Mouse (Mus musculus): ENCODE data around the gene Dach1.

The Dach1 gene

DNA sequence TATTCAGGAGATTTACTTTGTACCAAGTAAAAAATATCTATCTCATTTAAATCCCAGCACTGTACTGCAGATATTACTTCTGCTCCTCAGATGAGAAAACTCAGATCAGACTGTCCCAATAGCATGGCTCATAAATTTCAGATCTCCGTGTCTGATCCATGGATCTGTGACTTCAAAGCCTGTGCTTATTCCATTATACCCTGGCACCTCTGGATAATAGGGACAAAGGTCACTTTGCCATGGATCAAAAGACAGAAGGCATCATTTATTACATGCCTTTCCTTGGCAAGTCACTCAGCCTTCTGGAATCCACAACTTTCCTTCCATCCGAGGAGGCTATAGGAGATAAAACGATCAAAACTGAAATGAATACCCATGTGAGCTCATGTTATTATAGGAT, 132.4 kb downstream of the Dach1 start:
- DNase-seq (ENCODE audit: low read depth, low spot score) = no peak

DNA sequence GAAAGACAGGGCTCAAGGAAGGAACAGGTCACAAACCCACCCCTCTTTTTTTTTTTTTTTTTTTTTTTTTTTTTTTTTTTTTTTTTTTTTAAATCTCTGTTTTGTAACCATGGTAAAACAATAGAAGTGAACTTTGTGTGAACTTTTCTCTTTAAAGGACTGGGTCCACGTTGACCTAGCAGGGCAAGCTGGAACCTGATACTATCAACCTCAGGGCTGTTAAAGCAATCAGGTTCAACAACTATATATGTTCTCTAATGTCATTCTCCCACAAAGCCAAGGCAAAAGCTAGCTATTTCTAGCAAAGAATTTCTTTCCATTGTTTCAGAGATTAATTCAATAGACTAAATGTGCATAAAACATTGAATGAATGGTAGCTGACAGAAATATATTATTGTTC, 134.3 kb downstream of the Dach1 start:
- DNase-seq (ENCODE audit: low read depth, low spot score) = no peak

DNA sequence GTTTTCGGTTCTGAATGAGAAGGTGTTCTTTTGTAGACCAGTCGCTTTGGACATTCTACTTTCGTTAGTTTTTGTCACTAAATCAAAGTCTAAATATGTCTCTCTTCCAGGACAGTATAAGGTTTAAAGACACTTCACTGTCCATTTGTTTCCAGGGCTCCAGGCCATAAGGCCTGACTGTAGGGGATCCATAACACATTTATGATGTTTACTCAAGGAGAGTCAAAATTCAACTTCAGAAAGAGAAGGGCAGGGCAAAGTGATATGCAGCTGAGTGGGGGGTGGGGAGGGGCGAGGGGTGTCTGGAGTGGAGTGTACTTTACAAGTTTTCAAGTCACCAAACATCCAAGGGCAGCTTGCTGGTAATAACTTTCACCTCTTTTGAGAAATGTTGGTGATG, 146.0 kb downstream of the Dach1 start:
- no peak for DNase-seq (ENCODE audit: low read depth, low spot score)

DNA sequence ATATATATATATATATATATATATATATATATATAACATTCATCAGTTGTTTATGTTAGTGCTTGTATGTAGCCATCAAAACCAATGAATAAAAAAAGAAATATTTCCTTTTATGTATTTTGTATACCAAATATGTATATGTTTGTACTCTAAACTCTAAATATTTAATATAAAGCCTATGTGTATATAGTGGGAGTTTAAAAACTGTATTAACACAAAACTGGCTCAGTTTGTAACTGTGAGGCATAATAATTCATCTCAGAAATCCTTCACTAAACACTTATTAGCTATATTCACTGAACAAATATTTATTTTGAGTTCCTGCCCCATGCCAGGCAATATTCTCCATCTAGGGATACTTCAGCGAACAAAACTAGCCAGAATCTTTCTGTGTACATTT, 155.5 kb downstream of the Dach1 start:
- DNase-seq (ENCODE audit: low read depth, low spot score) = no peak

DNA sequence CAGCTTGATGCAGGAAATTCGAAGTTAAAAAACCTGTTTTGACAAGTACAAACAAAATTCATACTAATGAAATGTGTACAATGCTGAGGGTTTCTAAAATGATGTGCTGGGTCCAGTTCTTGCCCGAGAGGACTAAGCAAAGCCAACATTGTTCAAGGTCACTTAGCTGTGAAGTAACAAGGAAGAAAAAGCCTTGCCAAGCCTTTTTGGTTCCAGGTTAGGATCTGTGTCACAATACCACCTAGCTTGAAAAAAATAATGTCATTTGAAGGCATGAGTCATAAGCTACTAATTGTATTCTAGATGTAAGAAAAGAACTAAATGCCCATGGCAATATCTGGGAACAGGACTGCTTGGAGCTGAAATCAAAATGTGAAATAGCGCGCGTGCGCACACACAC, 161.1 kb downstream of the Dach1 start:
- DNase-seq (ENCODE audit: low read depth, low spot score) = no peak

DNA sequence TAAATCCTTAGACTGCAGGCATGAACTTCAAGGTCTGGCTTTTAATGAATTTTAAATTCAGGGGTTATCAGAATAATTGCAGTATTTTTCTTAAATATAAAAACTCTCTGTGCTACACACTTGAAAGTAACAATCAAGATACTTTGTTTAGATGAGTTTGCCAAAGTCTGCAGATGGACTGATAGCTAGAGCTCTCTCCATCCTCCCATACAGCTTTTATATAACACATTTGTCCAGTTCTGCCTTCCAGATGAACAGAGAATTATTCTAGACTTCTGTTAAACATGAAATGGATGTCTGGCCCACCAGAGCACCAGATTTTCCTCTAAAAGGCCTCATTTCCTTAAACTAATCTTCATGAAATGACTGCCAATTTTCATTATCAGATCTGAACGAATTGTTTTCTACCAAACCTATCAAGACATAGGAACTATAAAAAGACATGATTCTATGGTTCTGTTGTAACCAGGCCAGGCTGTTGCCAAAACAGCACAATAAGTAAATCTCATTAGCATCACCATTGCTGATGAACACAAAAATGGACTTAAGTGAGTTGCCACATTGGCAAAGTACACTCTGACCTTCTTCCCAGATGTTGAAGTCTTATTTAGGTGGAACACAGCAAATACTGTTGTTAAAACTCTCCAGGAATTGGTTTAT, 167.4 kb downstream of the Dach1 start:
- no peak for DNase-seq (ENCODE audit: low read depth, low spot score)

DNA sequence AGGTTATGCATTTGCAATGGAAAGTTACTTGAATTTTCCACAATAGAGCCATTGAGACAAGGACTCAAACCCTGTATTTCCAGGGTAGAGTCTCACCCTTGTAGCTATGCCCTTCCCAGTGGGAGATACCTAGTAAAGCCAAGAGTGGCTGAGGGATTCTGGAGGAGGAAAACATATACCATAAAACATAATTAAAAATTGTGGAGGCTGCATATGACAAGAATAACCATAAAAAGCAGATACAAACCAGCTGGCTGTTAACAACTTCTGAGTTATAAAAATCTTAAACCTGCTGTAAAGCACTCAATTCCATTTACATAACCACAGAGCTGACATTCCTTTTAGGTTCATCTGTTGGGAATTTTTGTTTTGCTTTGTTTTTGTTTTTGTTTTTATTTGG, 171.0 kb downstream of the Dach1 start:
- DNase-seq (ENCODE audit: low read depth, low spot score) = no peak

DNA sequence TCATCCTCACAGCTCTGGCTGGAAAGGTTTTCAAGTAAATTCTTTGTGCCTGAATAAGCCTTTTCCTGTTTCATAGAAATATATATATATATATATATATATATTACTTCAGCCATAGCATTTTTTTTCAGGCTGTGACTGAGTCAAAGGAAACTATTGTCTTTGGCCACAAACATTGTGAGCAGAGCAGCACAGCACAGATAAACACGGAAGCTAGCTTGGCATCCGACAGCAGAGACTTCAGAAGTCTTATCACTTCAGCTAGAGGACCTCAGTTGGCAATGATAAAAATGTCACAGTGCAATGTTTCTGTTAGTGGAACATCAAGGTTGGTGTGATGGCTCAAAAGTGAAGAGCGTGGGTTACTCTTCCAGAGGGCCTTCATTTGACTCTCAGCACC, 186.3 kb downstream of the Dach1 start:
- DNase-seq (ENCODE audit: low read depth, low spot score) = no peak

DNA sequence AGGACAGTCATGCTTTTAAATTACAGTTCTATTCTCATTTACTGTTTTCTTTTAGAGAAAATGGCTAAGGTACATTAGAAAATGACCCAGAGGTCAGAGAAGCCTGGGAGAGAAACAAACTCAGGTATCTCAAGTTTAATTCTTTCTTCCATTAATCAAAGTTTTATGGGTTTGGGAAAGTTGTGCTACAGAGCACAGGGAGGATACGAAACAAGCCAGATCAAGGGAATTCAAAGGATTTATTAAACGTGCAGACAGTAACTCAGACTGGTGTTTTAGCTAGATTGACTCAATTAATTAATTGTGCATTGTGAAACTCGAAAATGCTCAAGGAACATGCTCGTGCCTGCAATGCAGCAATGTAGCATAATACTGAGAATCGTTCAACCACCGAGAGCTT, 186.9 kb downstream of the Dach1 start:
- DNase-seq (ENCODE audit: low read depth, low spot score) = no peak

DNA sequence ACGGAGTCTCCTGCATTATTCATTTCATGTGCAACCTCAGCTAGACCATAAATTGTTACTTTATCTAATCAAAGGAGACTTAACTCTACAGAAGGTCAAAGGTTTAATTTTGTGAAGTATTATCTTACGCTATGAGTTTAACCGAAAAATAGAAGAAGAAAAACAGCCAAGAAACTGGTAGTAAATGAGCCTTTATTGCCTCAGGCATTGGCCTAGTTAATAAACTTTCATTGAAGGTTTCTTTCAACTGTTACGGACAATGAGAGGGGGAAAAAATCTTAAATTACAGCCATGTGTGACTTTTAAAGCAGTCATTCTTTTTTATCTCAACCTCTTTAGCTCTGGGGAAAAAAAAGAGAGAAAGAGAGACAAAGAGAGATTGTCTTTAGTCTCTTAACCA, 188.7 kb downstream of the Dach1 start:
- no peak for DNase-seq (ENCODE audit: low read depth, low spot score)

DNA sequence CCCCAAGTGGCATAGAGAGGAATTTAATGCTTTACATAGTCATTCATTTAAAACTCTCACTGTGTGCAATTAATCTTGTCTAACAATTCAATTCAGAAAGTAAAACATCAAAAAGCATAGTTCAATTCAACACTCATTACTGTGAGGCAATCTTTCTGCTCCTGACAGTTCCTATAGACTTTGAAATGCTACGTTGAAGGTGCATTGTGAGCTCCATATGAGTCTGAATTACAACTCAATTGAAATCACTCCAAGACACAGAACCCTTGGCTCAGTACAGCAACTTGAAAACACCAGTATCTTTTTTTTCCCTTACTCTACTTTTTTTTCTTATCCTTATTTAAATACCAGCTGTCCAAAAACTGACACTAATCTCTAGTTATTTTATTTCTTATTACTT, 193.5 kb downstream of the Dach1 start:
- DNase-seq (ENCODE audit: low read depth, low spot score) = no peak

DNA sequence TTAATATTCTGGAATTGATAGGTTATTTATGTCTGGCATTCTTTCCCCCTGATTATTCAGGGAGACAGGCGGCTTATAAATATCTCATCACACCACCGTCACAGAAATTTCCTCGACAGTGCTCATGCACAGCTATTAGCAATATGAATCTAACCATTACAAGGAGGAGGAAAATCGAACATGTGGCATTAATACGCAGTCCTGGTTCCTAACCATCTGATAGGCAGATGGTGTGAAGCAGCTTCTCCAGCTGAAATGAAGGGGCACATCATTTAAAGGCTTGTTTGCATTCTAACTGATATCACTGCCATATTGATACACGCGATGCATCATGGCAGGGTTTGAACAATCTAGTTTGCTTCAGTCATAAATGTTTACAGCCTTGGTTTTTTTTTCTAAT, 194.1 kb downstream of the Dach1 start:
- no peak for DNase-seq (ENCODE audit: low read depth, low spot score)

DNA sequence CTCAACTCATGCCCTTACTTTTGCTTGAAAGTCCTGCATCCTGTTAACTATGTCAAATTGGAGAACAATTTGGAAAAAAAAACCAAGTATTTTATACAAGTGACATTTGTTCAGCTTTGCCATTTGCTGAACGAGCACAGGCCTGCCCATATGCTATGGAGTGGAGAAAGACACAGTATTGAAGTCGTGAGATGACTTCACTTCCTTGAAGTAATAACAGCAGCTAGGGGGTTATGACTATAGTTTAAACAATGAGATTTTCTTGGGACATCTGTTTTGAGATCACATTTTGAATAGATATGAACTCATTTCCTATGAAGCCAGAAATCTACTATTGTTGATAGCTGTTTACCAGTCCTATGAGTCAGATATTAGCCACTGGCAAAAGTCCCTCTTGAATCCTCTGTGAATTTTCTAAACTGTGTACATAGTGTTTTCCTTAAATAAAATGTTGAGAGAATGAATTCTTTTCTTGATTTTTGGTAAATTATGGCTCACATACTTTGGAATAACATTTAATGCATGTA, 205.0 kb downstream of the Dach1 start:
- DNase-seq (ENCODE audit: low read depth, low spot score) = no peak

DNA sequence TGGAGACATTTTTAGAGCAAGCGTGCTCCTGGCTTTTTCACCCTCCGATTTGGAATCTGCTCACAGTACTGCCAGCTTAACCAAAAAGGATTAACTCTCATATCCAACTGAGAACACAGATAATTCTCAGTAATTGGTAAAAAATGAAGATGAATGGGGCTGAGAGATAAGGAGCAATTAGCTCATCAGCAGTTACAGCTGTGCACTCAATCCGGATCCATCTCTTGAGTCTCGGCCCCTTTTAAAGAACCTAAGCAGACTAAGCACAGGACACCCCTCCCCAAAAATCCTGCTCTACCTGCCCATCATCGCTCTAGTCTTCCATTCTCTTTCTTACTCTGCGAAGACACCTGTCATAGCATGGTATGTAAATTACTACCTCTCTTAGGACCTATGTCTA, 205.9 kb downstream of the Dach1 start:
- DNase-seq (ENCODE audit: low read depth, low spot score) = no peak

DNA sequence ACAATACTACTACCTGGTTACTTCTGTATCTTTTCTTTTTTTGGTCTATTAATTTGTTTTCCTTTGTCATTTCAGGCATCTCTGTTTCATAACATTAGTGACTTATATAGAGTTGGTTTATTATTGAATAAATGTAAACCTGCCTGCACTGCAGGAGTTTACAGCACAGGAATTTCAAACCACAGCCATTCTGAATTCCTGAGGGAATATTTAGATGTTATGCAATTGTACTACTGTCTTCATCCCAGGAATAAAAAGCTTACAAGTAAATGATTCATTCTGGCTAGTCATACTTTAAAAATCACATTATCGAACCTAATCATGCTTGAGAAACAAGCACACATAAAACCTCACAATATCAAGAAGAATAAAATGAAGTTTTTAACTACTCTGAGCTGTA, 213.2 kb downstream of the Dach1 start:
- no peak for DNase-seq (ENCODE audit: low read depth, low spot score)

DNA sequence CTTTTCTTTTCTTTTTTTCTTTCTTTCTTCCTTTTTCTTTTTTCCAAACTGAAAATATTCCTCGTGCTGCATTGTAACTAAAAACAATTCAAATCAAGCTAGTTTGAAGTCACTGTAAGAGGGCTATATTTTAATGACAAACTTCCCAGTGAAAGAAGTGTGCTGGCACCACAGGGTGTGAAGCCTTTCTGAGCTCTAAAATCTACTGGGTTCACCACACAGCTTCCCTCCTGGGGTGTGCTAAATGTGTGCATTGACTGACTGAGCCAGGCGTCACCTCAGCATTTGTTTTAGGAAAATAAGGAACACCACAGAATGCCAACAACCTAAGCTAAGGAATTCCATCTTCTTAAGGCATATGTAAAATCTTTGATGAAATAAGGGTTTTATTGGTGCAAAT, 224.1 kb downstream of the Dach1 start:
- DNase-seq (ENCODE audit: low read depth, low spot score) = no peak

DNA sequence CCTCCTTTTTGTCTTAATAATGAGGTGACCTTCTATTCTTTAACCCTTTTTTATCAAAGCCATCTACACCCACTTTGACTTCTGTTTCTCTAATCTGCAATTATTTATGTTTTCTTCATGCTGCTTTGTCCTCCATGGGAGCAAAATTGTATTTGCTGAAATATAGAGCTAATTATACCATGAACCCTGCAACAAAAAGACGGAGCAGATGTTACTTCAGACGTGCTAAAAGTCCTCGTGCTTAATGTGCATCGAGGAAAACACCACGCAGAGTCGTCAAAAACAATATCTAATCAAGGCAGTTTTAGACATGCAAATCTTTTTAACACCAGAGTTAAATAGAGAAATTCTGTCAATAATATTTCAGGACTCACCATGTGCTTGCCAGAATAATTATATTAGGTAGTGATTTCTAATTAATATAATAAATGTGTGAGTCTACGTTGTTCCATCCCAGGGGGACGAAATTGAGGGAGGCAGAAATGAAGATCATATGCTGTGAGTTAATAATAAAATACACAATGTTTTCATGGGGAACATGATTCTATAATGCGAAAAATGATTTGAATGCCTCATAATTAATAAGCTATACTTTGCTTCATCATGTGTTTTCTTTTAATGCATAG, 224.8 kb downstream of the Dach1 start:
- no peak for DNase-seq (ENCODE audit: low read depth, low spot score)

DNA sequence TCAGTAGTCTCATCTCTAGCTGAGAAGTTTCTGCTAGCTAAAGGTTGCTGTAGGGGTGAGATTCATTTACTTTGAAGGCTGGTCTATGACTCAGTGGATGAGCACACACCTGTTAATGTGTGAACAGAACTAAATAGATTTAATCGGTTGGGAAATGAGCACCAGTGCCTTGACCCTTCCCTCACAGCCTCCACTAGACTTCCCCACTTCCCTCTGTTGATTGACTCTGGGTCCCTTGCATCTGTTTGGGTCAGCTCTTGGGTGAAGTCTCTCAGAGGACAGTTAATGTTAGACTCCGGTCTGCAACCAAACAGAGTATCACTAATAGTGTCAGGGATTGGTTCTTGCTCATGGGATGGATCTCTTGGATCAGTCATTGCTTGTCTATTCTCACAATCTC, 227.2 kb downstream of the Dach1 start:
- no peak for DNase-seq (ENCODE audit: low read depth, low spot score)

DNA sequence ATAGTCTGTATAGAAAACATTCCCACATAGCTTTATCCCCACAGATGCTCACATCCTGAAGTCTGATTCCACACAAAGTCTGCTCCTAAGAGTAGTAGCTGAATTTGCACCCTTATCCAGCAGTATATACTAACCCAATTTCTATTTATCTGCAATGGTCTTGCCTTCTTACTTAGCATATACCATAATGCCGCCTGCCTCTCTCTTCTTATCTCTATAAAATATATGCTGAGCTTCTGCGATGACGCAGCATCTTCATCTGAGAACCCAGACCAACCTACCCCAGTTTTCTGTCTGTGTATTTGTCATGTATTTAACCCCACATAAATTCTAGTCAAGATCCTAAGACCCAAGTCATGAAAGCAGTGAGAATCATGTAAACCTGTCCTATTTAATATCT, 272.9 kb downstream of the Dach1 start:
- no peak for DNase-seq (ENCODE audit: low read depth, low spot score)

DNA sequence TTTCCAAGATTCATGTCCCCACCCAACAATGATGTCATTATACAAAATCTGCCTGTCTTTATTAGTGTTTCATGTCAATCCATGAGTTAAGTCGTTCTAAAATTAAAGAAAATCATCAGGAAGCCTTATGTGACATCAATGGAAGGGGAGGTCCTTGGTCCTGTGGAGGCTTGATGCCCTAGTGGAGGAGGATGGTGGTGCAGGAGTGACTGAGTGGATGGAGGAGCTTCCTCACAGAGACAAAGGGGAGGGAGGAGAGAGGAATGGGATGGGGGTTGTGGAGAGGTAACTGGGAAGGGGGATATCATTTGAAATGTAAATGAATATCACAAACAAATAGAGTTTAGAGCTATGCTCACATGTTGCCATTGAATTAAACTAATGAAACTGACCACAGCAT, 287.6 kb downstream of the Dach1 start:
- DNase-seq (ENCODE audit: low read depth, low spot score) = no peak

DNA sequence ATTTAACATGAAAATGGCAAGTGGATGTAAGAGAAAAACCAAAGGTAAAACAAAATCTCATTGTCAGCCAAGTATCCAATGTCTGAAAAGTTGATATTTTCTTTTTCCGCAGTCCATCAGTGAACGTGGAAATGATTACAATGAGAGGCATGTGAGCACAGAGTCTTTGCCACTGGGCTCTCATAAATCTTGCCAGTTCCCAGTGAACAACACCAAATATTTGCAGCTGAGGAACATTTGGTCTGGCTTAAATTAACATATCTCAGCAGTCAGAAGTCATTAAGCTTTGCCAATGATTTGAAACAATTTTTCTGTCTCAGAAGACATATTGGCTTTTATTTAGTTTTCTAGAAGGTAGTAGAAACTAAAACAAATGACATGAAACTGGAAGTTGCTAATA, 298.6 kb downstream of the Dach1 start:
- no peak for DNase-seq (ENCODE audit: low read depth, low spot score)

DNA sequence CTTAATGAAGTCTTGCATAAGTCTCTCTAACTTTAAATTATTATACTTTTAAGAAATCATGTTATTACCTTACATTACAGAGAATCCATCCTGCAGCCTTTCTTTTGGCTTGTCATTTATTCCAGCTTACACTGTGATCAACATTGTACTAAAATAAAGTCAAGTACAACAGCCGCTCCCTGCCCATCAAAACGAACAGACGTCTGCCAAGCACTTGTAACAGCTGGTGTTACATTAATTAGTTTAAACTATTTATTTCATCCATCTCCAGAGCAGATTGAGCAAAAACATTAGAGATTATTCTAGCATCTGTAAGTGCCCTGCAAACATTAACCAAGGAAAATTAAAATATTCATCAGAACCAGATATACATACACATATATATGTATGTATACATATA, 311.2 kb downstream of the Dach1 start:
- DNase-seq (ENCODE audit: low read depth, low spot score) = no peak

DNA sequence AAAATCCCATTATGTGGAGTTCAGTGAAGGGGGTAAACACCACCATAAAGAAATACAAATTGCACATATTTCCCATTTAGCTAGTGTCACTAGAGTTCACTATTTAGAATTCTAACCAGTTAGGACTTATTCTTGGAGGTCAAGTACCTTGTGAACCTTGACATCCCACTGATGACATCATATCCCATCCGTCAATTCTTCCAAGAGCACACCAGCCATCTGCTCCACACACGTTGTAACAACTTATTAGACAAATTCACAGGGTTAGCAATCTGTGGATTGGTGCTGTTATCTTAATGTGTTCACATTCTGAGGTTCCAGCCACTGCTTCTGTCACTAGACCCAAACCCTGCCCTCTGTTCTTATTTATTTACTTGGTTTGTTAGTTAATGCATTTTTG, 312.3 kb downstream of the Dach1 start:
- no peak for DNase-seq (ENCODE audit: low read depth, low spot score)

DNA sequence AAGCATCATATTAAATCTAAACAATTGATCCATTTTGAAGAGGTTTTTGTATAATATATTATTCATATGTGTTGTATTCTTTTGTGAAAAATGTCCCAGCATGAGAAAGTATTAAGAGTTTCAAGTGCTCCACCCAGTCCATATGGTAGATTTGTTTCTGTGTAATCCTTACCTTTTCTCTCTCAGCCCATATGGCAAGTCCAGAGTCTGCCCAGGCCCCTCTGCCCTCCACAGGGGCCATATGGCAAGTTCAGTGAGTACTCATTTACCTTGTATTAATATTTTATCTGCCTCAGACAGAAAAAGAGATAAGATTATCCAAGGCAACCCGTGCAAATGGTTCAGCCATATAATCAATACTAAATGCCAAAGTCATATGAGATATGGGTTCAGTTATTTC, 314.2 kb downstream of the Dach1 start:
- DNase-seq (ENCODE audit: low read depth, low spot score) = no peak

All from brain, embryonic 18.5 days (tissue).